Comparison of ENCODE assay signal across 17 mouse cellular contexts in the genomic region with DNA sequence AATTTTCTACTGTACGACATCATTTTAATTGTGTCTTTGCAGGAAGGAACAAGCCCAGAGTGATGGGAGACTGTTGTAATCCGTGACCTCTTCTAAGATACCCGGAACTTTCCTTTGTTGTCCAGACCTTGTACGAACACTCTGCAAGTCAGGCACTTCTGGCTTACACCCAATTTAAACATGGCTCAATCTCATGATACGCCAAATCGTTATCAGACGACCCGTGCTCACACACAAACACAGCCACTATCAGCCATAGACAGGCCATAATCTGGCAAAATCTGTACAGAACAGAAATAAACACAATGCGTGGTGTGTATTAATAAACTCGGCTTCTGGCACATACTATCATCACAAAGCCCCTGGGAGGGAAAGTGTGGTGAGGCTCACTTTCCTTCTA.
A peak's percentile ranks its signal among the peaks of the same experiment; 100 is the strongest.
DNase-seq lines count a peak whose midpoint lies in the region; ATAC-seq and TF ChIP-seq lines count a peak whose summit lies in the region.
"Had no signal": no experiment of that assay in that cellular context is flagged by ENCODE, and none has a peak within 500 bp of the region (broad histone marks: within the 10 kb centered on the region; RNA-seq: fewer than 3 reads in every experiment).

No protein-coding gene starts in this region.

- H3K9ac ChIP-seq in liver, adult 2 months (ENCODE audit: low read depth, low read length) = no peak overlapping the region
- H3K9ac ChIP-seq in liver, embryonic 12.5 days = no peak overlapping the region
- H3K9ac ChIP-seq in forebrain, embryonic 16.5 days (replicated peaks; ENCODE audit: low read depth, low read length) = no peak overlapping the region
- H3K9ac ChIP-seq: embryonic facial prominence, embryonic 15.5 days; forebrain, embryonic 12.5 days; hindbrain, embryonic 15.5 days; liver, embryonic 14.5 days had no signal

- TF ChIP-seq CTCF in gastrocnemius, adult 2 months (IDR thresholded peaks at IDR 0.05) = no peak
- no peak for TF ChIP-seq CTCF in liver, adult 2 months (IDR thresholded peaks at IDR 0.05; ENCODE audit: low read depth, low read length)

- H3K4me1 ChIP-seq in liver, adult 2 months (ENCODE audit: control insufficient read depth, insufficient read depth, low read length) = no peaks in the 10 kb centered on the region; the same call in 1 of the 2 replicates
- no peaks in the 10 kb centered on the region for H3K4me1 ChIP-seq in liver, embryonic 12.5 days
- no peaks in the 10 kb centered on the region for H3K4me1 ChIP-seq in forebrain, embryonic 16.5 days (replicated peaks; ENCODE audit: control insufficient read depth, insufficient read depth, low read length)
- H3K4me1 ChIP-seq: embryonic facial prominence, embryonic 15.5 days; forebrain, embryonic 12.5 days; hindbrain, embryonic 15.5 days had no signal

- no peaks in the 10 kb centered on the region for H3K27me3 ChIP-seq in liver, adult 2 months (ENCODE audit: control insufficient read depth, insufficient read depth, low read length)
- H3K27me3 ChIP-seq in liver, embryonic 12.5 days (replicated peaks) = no peaks in the 10 kb centered on the region
- no peaks in the 10 kb centered on the region for H3K27me3 ChIP-seq in forebrain, embryonic 16.5 days (replicated peaks; ENCODE audit: control insufficient read depth, insufficient read depth, low read length)
- H3K27me3 ChIP-seq: embryonic facial prominence, embryonic 15.5 days; forebrain, embryonic 12.5 days; hindbrain, embryonic 15.5 days had no signal

- no peak for DNase-seq in gastrocnemius, adult 2 months
- no peak for DNase-seq in gastrocnemius, postnatal 36 days
- DNase-seq in liver, adult 2 months (ENCODE audit: extremely low read depth, low read depth, low spot score) = peak; percentile 80
- DNase-seq in heart, postnatal 10 days = peak; percentile 12 to 26
- peak; percentile 85 for DNase-seq in lung, postnatal 25 days (ENCODE audit: low spot score)
- DNase-seq in thymus, postnatal 36 days = no peak
- DNase-seq: cerebellum, adult 18-20 months; gastrocnemius, postnatal 10 days; right cerebral cortex, postnatal 14 days had no signal

- no peaks in the 10 kb centered on the region for H3K9me3 ChIP-seq in liver, embryonic 12.5 days (replicated peaks)
- no peaks in the 10 kb centered on the region for H3K9me3 ChIP-seq in forebrain, embryonic 16.5 days (ENCODE audit: control insufficient read depth, low read length)
- H3K9me3 ChIP-seq: embryonic facial prominence, embryonic 15.5 days; forebrain, embryonic 12.5 days; hindbrain, embryonic 15.5 days had no signal

- 12% methylated on average over 10 of the region's 10 CpGs for WGBS in liver, adult 2 months
- WGBS in liver, embryonic 12.5 days (ENCODE audit: insufficient replicate concordance) = 57% methylated on average over 10 of the region's 10 CpGs
- 78% methylated on average over 10 of the region's 10 CpGs for WGBS in forebrain, embryonic 16.5 days

- H3K36me3 ChIP-seq in liver, adult 2 months (ENCODE audit: control insufficient read depth, insufficient read depth, low read length) = no peaks in the 10 kb centered on the region
- no peaks in the 10 kb centered on the region for H3K36me3 ChIP-seq in liver, embryonic 12.5 days
- no peaks in the 10 kb centered on the region for H3K36me3 ChIP-seq in forebrain, embryonic 16.5 days (ENCODE audit: control insufficient read depth, insufficient read depth)
- H3K36me3 ChIP-seq: embryonic facial prominence, embryonic 15.5 days; forebrain, embryonic 12.5 days; hindbrain, embryonic 15.5 days had no signal

- no peak overlapping the region for H3K4me3 ChIP-seq in gastrocnemius, adult 2 months
- H3K4me3 ChIP-seq in liver, adult 2 months (ENCODE audit: insufficient read depth, low read depth, low read length) = no peak overlapping the region
- H3K4me3 ChIP-seq in liver, embryonic 12.5 days = no peak overlapping the region
- no peak overlapping the region for H3K4me3 ChIP-seq in forebrain, embryonic 16.5 days (replicated peaks; ENCODE audit: low read length)
- H3K4me3 ChIP-seq: embryonic facial prominence, embryonic 15.5 days; forebrain, embryonic 12.5 days; hindbrain, embryonic 15.5 days; myocyte had no signal

- H3K4me2 ChIP-seq in liver, embryonic 12.5 days = no peak overlapping the region
- H3K4me2 ChIP-seq in forebrain, embryonic 16.5 days (ENCODE audit: low read length) = no peak overlapping the region
- H3K4me2 ChIP-seq: embryonic facial prominence, embryonic 15.5 days; forebrain, embryonic 12.5 days; hindbrain, embryonic 15.5 days; midbrain, embryonic 11.5 days had no signal

- intact Hi-C loops in gastrocnemius, adult 2 months (cut with DNase I) = no loop called here
- intact Hi-C loops in gastrocnemius, postnatal 36 days (cut with DNase I) = no loop called here
- intact Hi-C loops in heart, postnatal 10 days (cut with DNase I) = no loop called here

- TF ChIP-seq POLR2A in liver, adult 2 months (IDR thresholded peaks at IDR 0.05; ENCODE audit: extremely low read depth, insufficient read depth, low read length) = no peak

- peak overlapping the region; percentile 25; the same call in 1 of the 2 replicates for H3K27ac ChIP-seq in gastrocnemius, adult 2 months
- H3K27ac ChIP-seq in liver, adult 2 months (replicated peaks; ENCODE audit: insufficient read depth, low read depth, low read length) = no peak overlapping the region
- H3K27ac ChIP-seq in liver, embryonic 12.5 days = no peak overlapping the region
- H3K27ac ChIP-seq in forebrain, embryonic 16.5 days (ENCODE audit: low read length) = no peak overlapping the region
- H3K27ac ChIP-seq: embryonic facial prominence, embryonic 15.5 days; forebrain, embryonic 12.5 days; hindbrain, embryonic 15.5 days; liver, embryonic 14.5 days had no signal

- H3K79me2 ChIP-seq in liver, adult 2 months (ENCODE audit: control insufficient read depth, insufficient read depth, low read length) = no peaks in the 10 kb centered on the region

- ATAC-seq in liver, embryonic 12.5 days = no peak
- no peak for ATAC-seq in forebrain, embryonic 16.5 days

Comparison
In these comparisons a context has a peak if more than half of its experiments do, and no peak if none do; other contexts are left out.
1. DNase-seq: peak in liver, adult 2 months (single experiment), heart, postnatal 10 days (2 of 2) and lung, postnatal 25 days (single experiment); none in gastrocnemius, adult 2 months (single experiment), gastrocnemius, postnatal 36 days (0 of 2) and thymus, postnatal 36 days (0 of 2).